Mouse (Mus musculus): ENCODE data around the gene Olfr970. TPM values are rescaled to one million over a fixed set of nuclear protein-coding genes. Genes with fewer than 3 reads are reported as not detected.
"Not testable (repeated sequence)": the region's sequence is repeated elsewhere in the genome, so short reads cannot be mapped to it uniquely, and the experiment has no call there.

Olfr970 gene
- polyA plus RNA-seq (2014; fragmentation: Nextera tagmentation; extraction: Ambion mirVana): not detected in 2 replicates

DNA sequence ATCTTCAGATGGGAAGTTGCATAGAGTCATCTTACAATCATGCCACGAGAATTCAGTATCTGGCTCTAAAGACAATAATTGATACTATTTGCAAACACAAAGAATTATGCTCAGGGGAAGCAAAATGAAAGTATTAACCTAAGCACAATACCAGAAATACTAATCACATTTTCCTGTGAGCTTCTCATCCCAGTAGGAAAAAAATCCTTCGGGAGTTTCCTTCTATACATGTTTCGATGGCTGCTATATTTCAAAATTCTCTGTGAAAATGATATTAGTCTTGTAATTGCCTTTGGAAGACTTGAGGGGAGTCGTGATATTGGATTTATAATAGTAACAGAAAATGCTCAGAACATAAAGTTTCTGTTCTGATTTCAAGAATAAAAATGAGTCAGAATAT, at the start of gene Olfr970:
Gene Olfr970, plus strand, starts transcription at position 301 of the 400 bp plus-strand sequence.
- no peak within 1 kb of the TSS for H3K9ac ChIP-seq (replicated peaks; ENCODE audit: low read depth, low read length)
- H3K4me2 ChIP-seq (ENCODE audit: low read depth, low read length): no peak within 1 kb of the TSS
- ATAC-seq (ENCODE audit: low read depth): no peak
- no peak within 1 kb of the TSS for H3K27ac ChIP-seq (ENCODE audit: low read depth, low read length)
- H3K4me3 ChIP-seq (ENCODE audit: low read depth, low read length): no peak within 1 kb of the TSS
- 75% methylated on average over 4 of the region's 4 CpGs for WGBS
- H3K4me1 ChIP-seq (ENCODE audit: control insufficient read depth, insufficient read depth, low read length): no peaks in the 10 kb centered on the region
- no peaks in the 10 kb centered on the region for H3K9me3 ChIP-seq (ENCODE audit: control insufficient read depth, low read length)
- no peaks in the 10 kb centered on the region for H3K36me3 ChIP-seq (ENCODE audit: control insufficient read depth, insufficient read depth, low read length)
- H3K27me3 ChIP-seq (ENCODE audit: control insufficient read depth, insufficient read depth, low read length): no peaks in the 10 kb centered on the region

DNA sequence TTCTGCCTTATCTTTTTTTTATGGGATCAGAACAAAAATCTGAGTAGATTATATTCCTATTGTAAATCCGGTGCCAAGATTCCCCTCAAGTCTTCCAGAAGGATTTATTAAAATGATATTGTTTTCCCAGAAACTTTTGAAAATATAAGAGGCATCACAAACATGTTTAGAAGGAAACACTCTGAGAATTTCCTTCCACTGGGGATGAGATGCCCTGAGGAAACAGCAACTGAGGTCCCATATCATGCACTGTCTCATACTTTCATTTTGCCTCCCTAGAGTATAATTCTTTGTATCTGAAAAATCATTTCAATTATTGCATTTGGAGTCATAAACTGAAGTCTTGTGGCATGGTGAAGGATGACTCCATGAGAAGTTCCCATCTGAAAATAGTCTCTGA, 25.5 kb upstream of the Olfr970 start, which contains the start of gene Olfr968:
Gene Olfr968, minus strand, starts transcription at position 101 of the 400 bp plus-strand sequence.
- H3K4me1 ChIP-seq (ENCODE audit: control insufficient read depth, insufficient read depth, low read length): no peaks in the 10 kb centered on the region
- no peak within 1 kb of the TSS for H3K4me3 ChIP-seq (ENCODE audit: low read depth, low read length)
- H3K9ac ChIP-seq (replicated peaks; ENCODE audit: low read depth, low read length): no peak within 1 kb of the TSS
- ATAC-seq (ENCODE audit: low read depth): no peak
- H3K9me3 ChIP-seq (ENCODE audit: control insufficient read depth, low read length): no peaks in the 10 kb centered on the region
- H3K27ac ChIP-seq (ENCODE audit: low read depth, low read length): no peak within 1 kb of the TSS
- H3K36me3 ChIP-seq (ENCODE audit: control insufficient read depth, insufficient read depth, low read length): no peaks in the 10 kb centered on the region
- H3K27me3 ChIP-seq (ENCODE audit: control insufficient read depth, insufficient read depth, low read length): no peaks in the 10 kb centered on the region
- 77% methylated on average over 1 of the region's 1 CpGs for WGBS
- H3K4me2 ChIP-seq (ENCODE audit: low read depth, low read length): no peak within 1 kb of the TSS

DNA sequence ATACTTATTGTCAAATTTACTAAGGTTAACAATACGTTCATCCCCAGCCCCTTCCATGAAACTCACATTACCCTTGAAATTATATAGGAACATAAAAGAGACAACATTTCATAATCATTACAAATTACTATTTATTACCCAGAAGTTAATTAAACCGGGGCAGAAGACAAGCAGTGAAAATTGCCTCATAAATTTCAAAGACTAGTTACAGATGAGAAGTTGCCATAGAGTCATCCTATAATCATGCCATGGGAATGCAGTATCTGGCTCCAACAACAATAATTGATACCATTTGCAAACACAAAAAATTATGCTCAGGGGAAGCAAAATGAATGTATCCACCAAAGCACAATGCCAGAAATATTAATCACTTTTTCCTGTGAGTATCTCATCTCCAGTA, 18.1 kb upstream of the Olfr970 start, which contains the start of gene Olfr969:
Gene Olfr969, plus strand, starts transcription at position 388 of the 400 bp plus-strand sequence.
- Histone ChIP-seq H3K27me3 (ENCODE audit: control insufficient read depth, insufficient read depth, low read length) (no peaks in the 10 kb centered on the region), H3K4me1 (ENCODE audit: control insufficient read depth, insufficient read depth, low read length) (no peaks in the 10 kb centered on the region), H3K4me2 (ENCODE audit: low read depth, low read length) (no peak within 1 kb of the TSS), H3K36me3 (ENCODE audit: control insufficient read depth, insufficient read depth, low read length) (no peaks in the 10 kb centered on the region), H3K4me3 (ENCODE audit: low read depth, low read length) (no peak within 1 kb of the TSS), H3K9ac (replicated peaks; ENCODE audit: low read depth, low read length) (no peak within 1 kb of the TSS), H3K27ac (ENCODE audit: low read depth, low read length) (no peak within 1 kb of the TSS), H3K9me3 (ENCODE audit: control insufficient read depth, low read length) (no peaks in the 10 kb centered on the region)
- WGBS: 46% methylated on average over 2 of the region's 2 CpGs
- peak; percentile 66; the same call in 1 of the 2 replicates for ATAC-seq (ENCODE audit: low read depth)

DNA sequence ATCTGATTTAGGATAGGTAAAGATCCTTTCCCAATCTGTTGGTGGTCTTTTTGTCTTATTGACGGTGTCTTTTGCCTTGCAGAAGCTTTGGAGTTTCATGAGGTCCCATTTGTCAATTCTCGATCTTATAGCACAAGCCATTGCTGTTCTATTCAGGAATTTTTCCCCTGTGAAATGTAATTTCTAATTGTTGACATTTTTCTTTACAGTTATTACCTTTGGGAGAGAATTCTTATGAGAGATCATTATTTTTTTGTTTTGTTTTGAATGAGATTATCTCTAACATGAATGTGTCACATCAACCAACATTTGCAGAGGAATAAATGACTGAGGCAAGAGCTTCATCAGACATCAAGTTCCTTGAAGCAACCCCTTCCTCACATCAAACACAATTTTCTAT, 27.9 kb downstream of the Olfr970 start, which contains the start of gene Olfr971:
Gene Olfr971, plus strand, starts transcription at position 301 of the 400 bp plus-strand sequence.
- H3K27me3 ChIP-seq (ENCODE audit: control insufficient read depth, insufficient read depth, low read length); H3K4me3 ChIP-seq (ENCODE audit: low read depth, low read length); H3K27ac ChIP-seq (ENCODE audit: low read depth, low read length); H3K4me2 ChIP-seq (ENCODE audit: low read depth, low read length); ATAC-seq (ENCODE audit: low read depth); H3K36me3 ChIP-seq (ENCODE audit: control insufficient read depth, insufficient read depth, low read length); H3K4me1 ChIP-seq (ENCODE audit: control insufficient read depth, insufficient read depth, low read length); H3K9me3 ChIP-seq (ENCODE audit: control insufficient read depth, low read length); H3K9ac ChIP-seq (replicated peaks; ENCODE audit: low read depth, low read length): not testable (repeated sequence)
- WGBS: 100% methylated on average over 1 of the region's 2 CpGs

DNA sequence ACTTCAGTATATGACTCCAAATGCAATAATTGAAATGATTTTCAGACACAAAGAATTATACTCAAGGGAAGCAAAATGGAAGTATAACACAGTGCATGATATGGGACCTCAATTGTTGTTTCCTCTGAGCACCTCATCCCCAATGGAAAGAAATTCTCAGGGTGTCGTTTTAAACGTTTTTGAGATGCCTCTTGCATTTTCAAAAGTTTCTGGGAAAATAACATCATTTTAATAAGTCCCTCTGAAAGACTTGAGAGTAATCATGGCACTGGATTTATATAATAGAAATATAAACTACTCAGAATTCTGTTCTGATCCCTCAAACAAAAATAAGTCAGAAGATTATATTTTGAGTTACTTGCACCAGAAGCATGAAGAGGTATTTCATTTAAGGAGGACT, 57.5 kb downstream of the Olfr970 start, which contains the start of gene Olfr972:
Gene Olfr972, plus strand, starts transcription at position 301 of the 400 bp plus-strand sequence.
- Histone ChIP-seq H3K27ac (ENCODE audit: low read depth, low read length) (no peak within 1 kb of the TSS), H3K4me1 (ENCODE audit: control insufficient read depth, insufficient read depth, low read length) (no peaks in the 10 kb centered on the region), H3K4me3 (ENCODE audit: low read depth, low read length) (no peak within 1 kb of the TSS), H3K9ac (replicated peaks; ENCODE audit: low read depth, low read length) (no peak within 1 kb of the TSS), H3K9me3 (ENCODE audit: control insufficient read depth, low read length) (no peaks in the 10 kb centered on the region), H3K27me3 (ENCODE audit: control insufficient read depth, insufficient read depth, low read length) (no peaks in the 10 kb centered on the region), H3K36me3 (ENCODE audit: control insufficient read depth, insufficient read depth, low read length) (no peaks in the 10 kb centered on the region), H3K4me2 (ENCODE audit: low read depth, low read length) (no peak within 1 kb of the TSS)
- no peak for ATAC-seq (ENCODE audit: low read depth)
- WGBS: 69% methylated on average over 2 of the region's 2 CpGs

Other genes with a start within 250 kb of the Olfr970 start
- not detected in 2 replicates for gene Olfr959, start 233.3 kb upstream of the Olfr970 start, polyA plus RNA-seq (2014; fragmentation: Nextera tagmentation; extraction: Ambion mirVana)
- 141 and 199 TPM in 2 replicates for gene AW551984, start 204.5 kb upstream of the Olfr970 start, polyA plus RNA-seq (2014; fragmentation: Nextera tagmentation; extraction: Ambion mirVana)
- not detected in 2 replicates for gene Olfr148, start 198.2 kb upstream of the Olfr970 start, polyA plus RNA-seq (2014; fragmentation: Nextera tagmentation; extraction: Ambion mirVana)
- not detected in 2 replicates for gene Olfr960, start 187.5 kb upstream of the Olfr970 start, polyA plus RNA-seq (2014; fragmentation: Nextera tagmentation; extraction: Ambion mirVana)
- not detected in 2 replicates for gene Olfr961, start 163.8 kb upstream of the Olfr970 start, polyA plus RNA-seq (2014; fragmentation: Nextera tagmentation; extraction: Ambion mirVana)
- not detected in 2 replicates for gene Olfr963, start 141.7 kb upstream of the Olfr970 start, polyA plus RNA-seq (2014; fragmentation: Nextera tagmentation; extraction: Ambion mirVana)
- not detected in 2 replicates for gene Olfr149, start 101.7 kb upstream of the Olfr970 start, polyA plus RNA-seq (2014; fragmentation: Nextera tagmentation; extraction: Ambion mirVana)
- gene Olfr965, start 97.5 kb upstream of the Olfr970 start, polyA plus RNA-seq (2014; fragmentation: Nextera tagmentation; extraction: Ambion mirVana): not detected in 2 replicates
- gene Olfr150, start 77.9 kb upstream of the Olfr970 start, polyA plus RNA-seq (2014; fragmentation: Nextera tagmentation; extraction: Ambion mirVana): not detected in 2 replicates
- not detected in 2 replicates for gene Olfr967, start 62.6 kb upstream of the Olfr970 start, polyA plus RNA-seq (2014; fragmentation: Nextera tagmentation; extraction: Ambion mirVana)
- not detected in 2 replicates for gene Olfr968, start 25.6 kb upstream of the Olfr970 start, polyA plus RNA-seq (2014; fragmentation: Nextera tagmentation; extraction: Ambion mirVana)
- not detected in 2 replicates for gene Olfr969, start 17.9 kb upstream of the Olfr970 start, polyA plus RNA-seq (2014; fragmentation: Nextera tagmentation; extraction: Ambion mirVana)
- gene Olfr971, start 28.0 kb downstream of the Olfr970 start, polyA plus RNA-seq (2014; fragmentation: Nextera tagmentation; extraction: Ambion mirVana): not detected in 2 replicates
- gene Olfr972, start 57.6 kb downstream of the Olfr970 start, polyA plus RNA-seq (2014; fragmentation: Nextera tagmentation; extraction: Ambion mirVana): not detected in 2 replicates
- not detected in 2 replicates for gene Olfr229, start 98.5 kb downstream of the Olfr970 start, polyA plus RNA-seq (2014; fragmentation: Nextera tagmentation; extraction: Ambion mirVana)
- not detected in 2 replicates for gene Olfr974, start 128.6 kb downstream of the Olfr970 start, polyA plus RNA-seq (2014; fragmentation: Nextera tagmentation; extraction: Ambion mirVana)
- gene Olfr975, start 143.2 kb downstream of the Olfr970 start, polyA plus RNA-seq (2014; fragmentation: Nextera tagmentation; extraction: Ambion mirVana): 0.09 TPM in 1 of 2 replicates, not detected in the other
- not detected in 2 replicates for gene Olfr976, start 152.3 kb downstream of the Olfr970 start, polyA plus RNA-seq (2014; fragmentation: Nextera tagmentation; extraction: Ambion mirVana)
- gene Olfr978, start 183.3 kb downstream of the Olfr970 start, polyA plus RNA-seq (2014; fragmentation: Nextera tagmentation; extraction: Ambion mirVana): not detected in 2 replicates
- gene Olfr979, start 194.6 kb downstream of the Olfr970 start, polyA plus RNA-seq (2014; fragmentation: Nextera tagmentation; extraction: Ambion mirVana): not detected in 2 replicates
- gene Olfr980, start 200.7 kb downstream of the Olfr970 start, polyA plus RNA-seq (2014; fragmentation: Nextera tagmentation; extraction: Ambion mirVana): not detected in 2 replicates
- gene Olfr981, start 212.6 kb downstream of the Olfr970 start, polyA plus RNA-seq (2014; fragmentation: Nextera tagmentation; extraction: Ambion mirVana): not detected in 2 replicates

Measured in neural tube, embryonic 14.5 days (tissue).